Mouse (Mus musculus) ES-E14 (cell line): Measurements from ENCODE around the gene Gpr22. TPM values are rescaled to one million over a fixed set of nuclear protein-coding genes. Genes with fewer than 3 reads are reported as not detected.

Experiments used
- DNase-seq: peaks from one replicate; pipeline ENCODE4 v3.0.0-alpha.2; 2013; ENCODE audit warnings: low read depth, low spot score
- H3K27ac ChIP-seq: 2 replicates; pipeline ENCODE4 v1.5.1; 2012; ENCODE audit warnings: low read depth, mild to moderate bottlenecking, low read length, moderate library complexity, mixed read lengths; ENCODE audit not compliant: poor library complexity, insufficient read depth, severe bottlenecking
- H3K36me3 ChIP-seq: 2 replicates; pipeline ENCODE4 v1.6.1; 2012; ENCODE audit warnings: mild to moderate bottlenecking, low read length, moderate library complexity, mixed read lengths; ENCODE audit not compliant: control insufficient read depth, poor library complexity, insufficient read depth, severe bottlenecking
- H3K4me1 ChIP-seq, 2 experiments: fragments of 150-350 bp in 1 of 2; sonication (generic) in 1 of 2; 2 replicates each; pipeline ENCODE4 v1.6.1; 2012; ENCODE audit warnings: low read length in 2 of 2, mild to moderate bottlenecking in 1 of 2, mixed read lengths in 1 of 2; ENCODE audit not compliant: control insufficient read depth in 2 of 2, insufficient read depth in 2 of 2, poor library complexity in 1 of 2
- H3K4me3 ChIP-seq, 2 experiments: fragments of 150-350 bp in 1 of 2; sonication (generic) in 1 of 2; 2 replicates each; pipeline ENCODE4 v1.5.1; 2012; ENCODE audit warnings: low read length in 2 of 2, low read depth in 1 of 2, mild to moderate bottlenecking in 1 of 2, mixed read lengths in 1 of 2; ENCODE audit not compliant: insufficient read depth in 1 of 2, poor library complexity in 1 of 2, severe bottlenecking in 1 of 2
- H3K9ac ChIP-seq: 2 replicates; pipeline ENCODE4 v1.6.1; 2012; ENCODE audit warnings: low read depth, mild to moderate bottlenecking, low read length, mixed read lengths; ENCODE audit not compliant: poor library complexity, insufficient read depth, severe bottlenecking
- H3K9me3 ChIP-seq: fragments of 150-350 bp; sonication (generic); 2 replicates; pipeline ENCODE4 v1.6.1; 2012; ENCODE audit warnings: low read depth, mild to moderate bottlenecking, low read length; ENCODE audit not compliant: control insufficient read depth, insufficient read depth
- CHD2 ChIP-seq: IDR thresholded peaks from 2 replicates; pipeline ENCODE4 v1.6.1; 2014; ENCODE audit warnings: mild to moderate bottlenecking, low read depth, low read length, inconsistent platforms
- HCFC1 ChIP-seq: IDR thresholded peaks from 2 replicates; pipeline ENCODE4 v1.6.1; 2012; ENCODE audit warnings: low read length, inconsistent platforms, borderline replicate concordance; ENCODE audit not compliant: insufficient read depth
- MAFK ChIP-seq: IDR thresholded peaks from 2 replicates; pipeline ENCODE4 v1.6.1; 2014; ENCODE audit warnings: mild to moderate bottlenecking, low read depth, low read length, inconsistent platforms; ENCODE audit not compliant: insufficient read depth
- ZC3H11A ChIP-seq: IDR thresholded peaks from 2 replicates; pipeline ENCODE4 v1.6.1; 2012; ENCODE audit warnings: low read depth, mild to moderate bottlenecking, inconsistent platforms, low read length, borderline replicate concordance
- ZNF384 ChIP-seq: IDR thresholded peaks from 2 replicates; pipeline ENCODE4 v1.6.1; 2012; ENCODE audit warnings: low read depth, low read length, inconsistent platforms
- in situ Hi-C, 2 experiments: fragments of 600-800 bp; cut with MboI; formaldehyde crosslinking; loops; one replicate each; pipeline ENCODE4 v1.15.1; 2025; ENCODE audit warnings: low sequenced_read_pairs in 2 of 2, inconsistent platforms in 1 of 2; ENCODE audit not compliant: unreplicated experiment in 2 of 2
- total RNA-seq: library from RNA; depleted of rRNA; stranded (reverse); fragments of 300-350 nt; gene quantifications from 2 replicates; pipeline ENCODE4 v1.2.3, GENCODE M21; 2012

Gpr22 gene
- total RNA-seq, 1 experiment, result 0.22 TPM

GRCm38 (mm10) chr12:31709665-31710064 is 4.1 kb downstream of the Gpr22 start:
- no peak overlapping the region for H3K4me3 ChIP-seq
- DNase-seq, result no peak
- H3K27ac ChIP-seq, result no peak overlapping the region
- in situ Hi-C loops, result no loop called here
- no peaks in the 10 kb centered on the region for H3K36me3 ChIP-seq
- no peaks in the 10 kb centered on the region for H3K9me3 ChIP-seq
- H3K4me1 ChIP-seq, result no peaks in the 10 kb centered on the region
- no peak overlapping the region for H3K9ac ChIP-seq
- TF ChIP-seq CHD2 (no peak), ZC3H11A (no peak), HCFC1 (no peak), MAFK (no peak), ZNF384 (no peak)

DNA sequence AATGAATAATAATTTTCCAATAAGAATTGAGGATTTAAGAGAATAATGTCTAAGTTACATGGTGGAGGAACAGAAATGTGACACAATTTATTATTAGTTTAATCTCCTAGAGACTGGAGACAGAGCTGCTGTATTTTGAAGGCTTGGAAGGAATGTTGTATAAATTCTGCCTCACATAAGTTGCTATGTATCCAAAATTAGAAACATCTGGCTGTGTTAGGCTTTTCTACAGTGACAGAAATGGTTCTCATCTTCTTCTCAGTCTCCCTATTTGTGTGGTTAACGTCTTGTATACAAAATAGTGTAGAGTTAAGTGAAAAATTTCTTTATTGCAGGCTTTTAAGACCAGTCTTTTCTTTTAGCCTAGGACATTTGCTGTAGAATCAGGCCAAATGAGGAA is 6.2 kb downstream of the Gpr22 start:
- H3K4me3 ChIP-seq, result no peak overlapping the region
- no peaks in the 10 kb centered on the region for H3K4me1 ChIP-seq
- H3K9ac ChIP-seq, result no peak overlapping the region
- H3K27ac ChIP-seq, result no peak overlapping the region
- no peak for TF ChIP-seq ZNF384
- no peak for TF ChIP-seq CHD2
- no peak for TF ChIP-seq HCFC1
- TF ChIP-seq MAFK, result no peak
- no peak for TF ChIP-seq ZC3H11A
- no peaks in the 10 kb centered on the region for H3K9me3 ChIP-seq
- no peaks in the 10 kb centered on the region for H3K36me3 ChIP-seq
- in situ Hi-C loops, result no loop called here
- no peak for DNase-seq

- H3K36me3 ChIP-seq, result no peaks in the 10 kb centered on the region
- TF ChIP-seq MAFK, result no peak
- TF ChIP-seq HCFC1, result no peak
- TF ChIP-seq ZNF384, result no peak
- no peak for TF ChIP-seq CHD2
- TF ChIP-seq ZC3H11A, result no peak
- no peak overlapping the region for H3K4me3 ChIP-seq
- DNase-seq, result no peak
- no peak overlapping the region for H3K9ac ChIP-seq
- in situ Hi-C loops, result no loop called here
- H3K9me3 ChIP-seq, result no peaks in the 10 kb centered on the region
- H3K4me1 ChIP-seq, result no peaks in the 10 kb centered on the region
- no peak overlapping the region for H3K27ac ChIP-seq
These were observed 7.6 kb downstream of the Gpr22 start for GRCm38 (mm10) chr12:31706168-31706567.

- no peak overlapping the region for H3K4me3 ChIP-seq
- no peaks in the 10 kb centered on the region for H3K36me3 ChIP-seq
- H3K4me1 ChIP-seq, result no peaks in the 10 kb centered on the region
- H3K9me3 ChIP-seq, result no peaks in the 10 kb centered on the region
- H3K9ac ChIP-seq, result no peak overlapping the region
- H3K27ac ChIP-seq, result no peak overlapping the region
- TF ChIP-seq HCFC1, result no peak
- no peak for TF ChIP-seq CHD2
- no peak for TF ChIP-seq ZNF384
- no peak for TF ChIP-seq MAFK
- TF ChIP-seq ZC3H11A, result no peak
- in situ Hi-C loops, result no loop called here
- no peak for DNase-seq
These were observed 9.8 kb downstream of the Gpr22 start for GRCm38 (mm10) chr12:31703904-31704303.

DNA sequence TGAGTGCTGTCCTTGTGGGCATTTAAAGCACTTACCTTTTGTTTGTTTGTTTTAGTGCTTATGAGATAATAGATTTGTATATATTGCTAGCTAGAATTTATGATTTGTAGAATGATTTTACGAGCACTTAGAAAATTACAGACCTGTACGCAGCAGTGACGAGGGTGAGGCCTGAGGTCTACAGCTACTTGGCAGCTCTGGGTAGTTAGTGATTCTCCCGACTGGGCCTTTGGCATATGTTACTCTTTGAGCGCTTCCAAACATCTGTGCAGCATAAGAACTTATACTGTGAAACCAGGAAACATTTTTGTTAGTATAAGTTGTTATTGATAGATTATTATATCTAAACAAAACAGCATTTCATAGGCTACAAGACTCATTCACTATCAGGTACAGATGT is 12.3 kb downstream of the Gpr22 start:
- no peak for DNase-seq

More for the DNA sequence above, 12.3 kb downstream of the Gpr22 start:
- Histone ChIP-seq H3K9me3 (no peaks in the 10 kb centered on the region), H3K27ac (no peak overlapping the region), H3K36me3 (no peaks in the 10 kb centered on the region), H3K4me3 (no peak overlapping the region), H3K9ac (no peak overlapping the region), H3K4me1 (no peaks in the 10 kb centered on the region)
- TF ChIP-seq ZNF384 (no peak), HCFC1 (no peak), MAFK (no peak), ZC3H11A (no peak), CHD2 (no peak)
- in situ Hi-C loops, result no loop called here
